Mouse (Mus musculus) neural tube, embryonic 13.5 days (tissue): ENCODE results near the gene Gm14406. TPM values are rescaled to one million over a fixed set of nuclear protein-coding genes. Genes with fewer than 3 reads are reported as not detected.
"Not testable (repeated sequence)": the region's sequence is repeated elsewhere in the genome, so short reads cannot be mapped to it uniquely, and the experiment has no call there.

Source experiments
- ATAC-seq: fragments of 200-750 bp; cut with Nextera tagmentation; 2 replicates; pipeline ENCODE4 v1.8.0; 2017; ENCODE audit warnings: low read depth, mild to moderate bottlenecking, moderate TSS enrichment, moderate library complexity
- H3K27ac ChIP-seq: fragments of 300-500 bp; sonication (generic); replicated peaks from 2 replicates; pipeline ENCODE4 v1.5.1; 2015; ENCODE audit warnings: moderate library complexity, mild to moderate bottlenecking, inconsistent platforms
- H3K27me3 ChIP-seq: fragments of 300-500 bp; sonication (generic); 2 replicates; pipeline ENCODE4 v1.6.1; 2015; ENCODE audit warnings: mild to moderate bottlenecking, inconsistent platforms
- H3K36me3 ChIP-seq: fragments of 300-500 bp; sonication (generic); 2 replicates; pipeline ENCODE4 v1.6.1; 2015; ENCODE audit warnings: mild to moderate bottlenecking, inconsistent platforms
- H3K4me1 ChIP-seq: fragments of 300-500 bp; sonication (generic); replicated peaks from 2 replicates; pipeline ENCODE4 v1.6.1; 2015; ENCODE audit warnings: inconsistent platforms
- H3K4me2 ChIP-seq: fragments of 300-500 bp; sonication (generic); 2 replicates; pipeline ENCODE4 v1.6.1; 2015; ENCODE audit warnings: inconsistent platforms, mild to moderate bottlenecking, moderate library complexity
- H3K4me3 ChIP-seq: fragments of 300-500 bp; sonication (generic); 2 replicates; pipeline ENCODE4 v1.5.1; 2015; ENCODE audit warnings: mild to moderate bottlenecking, inconsistent platforms
- H3K9ac ChIP-seq: fragments of 300-500 bp; sonication (generic); 2 replicates; pipeline ENCODE4 v1.6.1; 2015; ENCODE audit warnings: moderate library complexity, mild to moderate bottlenecking, inconsistent platforms
- H3K9me3 ChIP-seq: fragments of 300-500 bp; sonication (generic); 2 replicates; pipeline ENCODE4 v1.6.1; 2016; ENCODE audit warnings: inconsistent platforms
- WGBS: fragments of 180-500 bp; shearing (Covaris S2); methylation state at CpG from one replicate; pipeline ENCODE4 v1.1.7; 2015; 5-methylcytosine and 5-hydroxymethylcytosine counted together
- polyA plus RNA-seq: library from polyadenylated mRNA; unstranded; fragments of >200 nt; fragmentation: Nextera tagmentation; extraction: Ambion mirVana; gene quantifications from 2 replicates; pipeline ENCODE4 v1.2.1, GENCODE M21; 2015

Gm14406 gene
- polyA plus RNA-seq, result not detected in 2 replicates

- H3K4me1 ChIP-seq, H3K4me3 ChIP-seq, H3K27me3 ChIP-seq, H3K9me3 ChIP-seq, ATAC-seq, H3K36me3 ChIP-seq, H3K4me2 ChIP-seq, H3K27ac ChIP-seq, H3K9ac ChIP-seq: not testable (repeated sequence)
- WGBS, result 94% methylated on average over 2 of the region's 2 CpGs
Measured at GRCm38 (mm10) chr2:177577998-177578397, at the start of gene Gm14406. TSS of gene Gm14406 (minus strand) at chr2:177578210.

GRCm38 (mm10) chr2:177575141-177575540 is 2.9 kb downstream of the Gm14406 start:
- H3K9ac ChIP-seq, H3K4me3 ChIP-seq, ATAC-seq, H3K4me1 ChIP-seq, H3K27ac ChIP-seq, H3K9me3 ChIP-seq, H3K27me3 ChIP-seq, H3K4me2 ChIP-seq, H3K36me3 ChIP-seq: not testable (repeated sequence)
- WGBS, result 71% methylated on average over 1 of the region's 2 CpGs

GRCm38 (mm10) chr2:177559365-177559764 is 18.6 kb downstream of the Gm14406 start:
- WGBS, result 76% methylated on average over 4 of the region's 4 CpGs
- H3K4me3 ChIP-seq, H3K36me3 ChIP-seq, H3K9me3 ChIP-seq, H3K9ac ChIP-seq, H3K27ac ChIP-seq, H3K27me3 ChIP-seq, H3K4me2 ChIP-seq, H3K4me1 ChIP-seq, ATAC-seq: not testable (repeated sequence)

- not testable (repeated sequence) for H3K27ac ChIP-seq, H3K27me3 ChIP-seq, H3K9me3 ChIP-seq, H3K4me2 ChIP-seq, H3K36me3 ChIP-seq, H3K4me3 ChIP-seq, H3K4me1 ChIP-seq, ATAC-seq, H3K9ac ChIP-seq
- 86% methylated on average over 1 of the region's 1 CpGs for WGBS
Measured at GRCm38 (mm10) chr2:177555261-177555660, 22.7 kb downstream of the Gm14406 start.

GRCm38 (mm10) chr2:177537717-177538116 is 40.3 kb downstream of the Gm14406 start:
- not testable (repeated sequence) for H3K4me1 ChIP-seq, ATAC-seq, H3K4me3 ChIP-seq, H3K9me3 ChIP-seq, H3K27ac ChIP-seq, H3K27me3 ChIP-seq, H3K36me3 ChIP-seq, H3K4me2 ChIP-seq, H3K9ac ChIP-seq
- 82% methylated on average over 5 of the region's 5 CpGs for WGBS

GRCm38 (mm10) chr2:177537141-177537540 is 40.9 kb downstream of the Gm14406 start:
- H3K9ac ChIP-seq, H3K27ac ChIP-seq, H3K4me3 ChIP-seq, H3K36me3 ChIP-seq, ATAC-seq, H3K27me3 ChIP-seq, H3K4me1 ChIP-seq, H3K4me2 ChIP-seq, H3K9me3 ChIP-seq: not testable (repeated sequence)
- WGBS, result 85% methylated on average over 2 of the region's 2 CpGs

- Histone ChIP-seq H3K4me3 (no peak overlapping the region), H3K4me1 (no peaks in the 10 kb centered on the region), H3K27ac (no peak overlapping the region), H3K36me3 (no peaks in the 10 kb centered on the region), H3K9me3 (0 out of 2 replicates have a peak, but pooled peaks cover 4% of the 10 kb centered on the region), H3K4me2 (no peak overlapping the region), H3K27me3 (no peaks in the 10 kb centered on the region), H3K9ac (no peak overlapping the region)
- ATAC-seq, result no peak
- WGBS, result 83% methylated on average over 9 of the region's 9 CpGs
Measured at GRCm38 (mm10) chr2:177535876-177536275, 42.1 kb downstream of the Gm14406 start.

GRCm38 (mm10) chr2:177524171-177524570 is 53.8 kb downstream of the Gm14406 start:
- H3K4me3 ChIP-seq, H3K4me1 ChIP-seq, H3K27ac ChIP-seq, H3K4me2 ChIP-seq, ATAC-seq, H3K27me3 ChIP-seq, H3K36me3 ChIP-seq, H3K9ac ChIP-seq, H3K9me3 ChIP-seq: not testable (repeated sequence)
- WGBS, result 92% methylated on average over 16 of the region's 16 CpGs

- not testable (repeated sequence) for H3K4me3 ChIP-seq, H3K9me3 ChIP-seq, H3K27ac ChIP-seq, H3K27me3 ChIP-seq, ATAC-seq, H3K4me1 ChIP-seq, H3K36me3 ChIP-seq, H3K4me2 ChIP-seq, H3K9ac ChIP-seq
- 88% methylated on average over 6 of the region's 6 CpGs for WGBS
Measured at GRCm38 (mm10) chr2:177523674-177524073, 54.3 kb downstream of the Gm14406 start.

- Histone ChIP-seq H3K4me2 (no peak overlapping the region), H3K27ac (no peak overlapping the region), H3K4me1 (no peaks in the 10 kb centered on the region), H3K4me3 (no peak overlapping the region), H3K9me3 (peaks cover 9% of the 10 kb centered on the region), H3K27me3 (no peaks in the 10 kb centered on the region), H3K36me3 (no peaks in the 10 kb centered on the region), H3K9ac (no peak overlapping the region)
- WGBS, result 90% methylated on average over 20 of the region's 20 CpGs
- no peak for ATAC-seq
Measured at GRCm38 (mm10) chr2:177523061-177523460, 54.9 kb downstream of the Gm14406 start.

GRCm38 (mm10) chr2:177520035-177520434 is 58.0 kb downstream of the Gm14406 start:
- H3K36me3 ChIP-seq, result no peaks in the 10 kb centered on the region
- no peak overlapping the region for H3K9ac ChIP-seq
- WGBS, result 84% methylated on average over 8 of the region's 8 CpGs
- H3K4me1 ChIP-seq, result no peaks in the 10 kb centered on the region
- H3K9me3 ChIP-seq, result peaks cover 9% of the 10 kb centered on the region
- no peaks in the 10 kb centered on the region for H3K27me3 ChIP-seq
- H3K4me3 ChIP-seq, result no peak overlapping the region
- no peak overlapping the region for H3K4me2 ChIP-seq
- no peak overlapping the region for H3K27ac ChIP-seq
- no peak for ATAC-seq
